Mouse (Mus musculus): Measurements from ENCODE around the gene Mapk1ip1l. TPM values are rescaled to one million over a fixed set of nuclear protein-coding genes. Genes with fewer than 3 reads are reported as not detected.
"Not testable (repeated sequence)": the region's sequence is repeated elsewhere in the genome, so short reads cannot be mapped to it uniquely, and the experiment has no call there.

Gene Mapk1ip1l
- polyA plus RNA-seq, 1 experiment from 2014 or later: 83.6 TPM

DNA sequence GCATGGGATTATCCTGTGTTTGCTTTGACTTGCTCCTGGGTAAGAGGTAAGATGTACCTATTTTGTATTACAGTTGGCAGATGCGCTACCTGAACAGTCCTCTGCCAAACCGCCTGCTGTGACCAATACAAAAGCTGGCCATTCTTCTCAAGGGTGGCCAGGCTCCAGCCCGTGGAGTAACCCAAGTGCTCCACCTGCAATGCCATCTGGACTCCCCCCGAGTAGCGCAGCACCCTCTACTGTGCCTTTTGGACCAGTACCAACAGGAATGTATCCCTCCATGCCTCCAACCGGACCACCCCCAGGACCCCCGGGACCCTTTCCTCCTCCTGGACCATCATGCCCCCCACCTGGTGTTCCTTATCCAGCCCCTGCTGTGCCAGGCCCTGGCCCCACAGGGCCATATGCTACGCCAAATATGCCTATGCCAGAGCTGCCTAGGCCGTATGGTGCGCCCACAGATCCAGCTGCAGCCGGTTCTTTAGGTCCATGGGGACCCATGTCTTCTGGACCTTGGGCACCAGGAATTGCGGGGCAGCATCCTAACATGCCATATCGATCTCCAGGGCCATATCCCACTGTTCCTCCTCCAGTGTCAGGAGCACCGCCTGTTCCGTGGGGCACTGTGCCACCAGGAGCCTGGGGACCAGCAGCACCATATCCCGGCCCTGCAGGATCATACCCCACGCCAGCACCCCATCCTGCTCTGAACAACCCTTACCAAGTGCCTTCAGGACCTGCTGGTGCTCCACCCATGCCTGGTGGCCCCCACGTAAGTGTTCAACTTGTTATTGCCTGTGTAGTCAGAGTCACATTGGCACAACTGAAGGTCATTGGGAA is 12.5 kb downstream of the Mapk1ip1l start:
- H3K4me1 ChIP-seq (replicated peaks; ENCODE audit: control insufficient read depth, insufficient read depth, low read length): no peaks in the 10 kb centered on the region
- no peak overlapping the region for H3K9ac ChIP-seq (ENCODE audit: low read length)
- no peak overlapping the region for H3K4me2 ChIP-seq (ENCODE audit: low read length)
- no peak overlapping the region for H3K27ac ChIP-seq (ENCODE audit: low read depth)
- peaks cover 70% of the 10 kb centered on the region for H3K36me3 ChIP-seq (ENCODE audit: control insufficient read depth, insufficient read depth, low read length)
- H3K9me3 ChIP-seq (ENCODE audit: control insufficient read depth, low read length): no peaks in the 10 kb centered on the region
- H3K27me3 ChIP-seq (replicated peaks; ENCODE audit: control insufficient read depth, insufficient read depth, low read length): no peaks in the 10 kb centered on the region
- DNase-seq (ENCODE audit: low spot score) (no peak), ATAC-seq (replicated peaks; ENCODE audit: low FRiP score, low TSS enrichment, low read depth) (no peak)
- H3K4me3 ChIP-seq (ENCODE audit: low read depth, low read length): no peak overlapping the region
- 95% methylated on average over 18 of the region's 18 CpGs for whole genome bisulfite sequencing

GRCm38 (mm10) chr14:47319362-47319761 is 21.3 kb downstream of the Mapk1ip1l start:
- WGBS: 93% methylated on average over 5 of the region's 5 CpGs
- no peak overlapping the region for H3K27ac ChIP-seq (ENCODE audit: low read depth)

GRCm38 (mm10) chr14:47321581-47321980 is 23.5 kb downstream of the Mapk1ip1l start:
- H3K4me2 ChIP-seq (ENCODE audit: low read length); H3K4me3 ChIP-seq (ENCODE audit: low read depth, low read length); H3K27me3 ChIP-seq (replicated peaks; ENCODE audit: control insufficient read depth, insufficient read depth, low read length); H3K9ac ChIP-seq (ENCODE audit: low read length); H3K27ac ChIP-seq (ENCODE audit: low read depth); ATAC-seq (replicated peaks; ENCODE audit: low FRiP score, low TSS enrichment, low read depth); H3K4me1 ChIP-seq (replicated peaks; ENCODE audit: control insufficient read depth, insufficient read depth, low read length); H3K9me3 ChIP-seq (ENCODE audit: control insufficient read depth, low read length); DNase-seq (ENCODE audit: low spot score): not testable (repeated sequence)
- 95% methylated on average over 6 of the region's 8 CpGs for WGBS
- H3K36me3 ChIP-seq (ENCODE audit: control insufficient read depth, insufficient read depth, low read length): peaks cover 50% of the 10 kb centered on the region

More at GRCm38 (mm10) chr14:47319362-47319761, 21.3 kb downstream of the Mapk1ip1l start:
- Histone ChIP-seq H3K36me3 (ENCODE audit: control insufficient read depth, insufficient read depth, low read length) (peaks cover 68% of the 10 kb centered on the region), H3K4me3 (ENCODE audit: low read depth, low read length) (no peak overlapping the region), H3K9ac (ENCODE audit: low read length) (no peak overlapping the region), H3K4me2 (ENCODE audit: low read length) (no peak overlapping the region), H3K27me3 (replicated peaks; ENCODE audit: control insufficient read depth, insufficient read depth, low read length) (no peaks in the 10 kb centered on the region), H3K9me3 (ENCODE audit: control insufficient read depth, low read length) (no peaks in the 10 kb centered on the region), H3K4me1 (replicated peaks; ENCODE audit: control insufficient read depth, insufficient read depth, low read length) (no peaks in the 10 kb centered on the region)
- no peak for DNase-seq (ENCODE audit: low spot score)
- ATAC-seq (replicated peaks; ENCODE audit: low FRiP score, low TSS enrichment, low read depth): no peak

- H3K9me3 ChIP-seq (ENCODE audit: control insufficient read depth, low read length): no peaks in the 10 kb centered on the region
- DNase-seq (ENCODE audit: low spot score): no peak
- no peak overlapping the region for H3K4me2 ChIP-seq (ENCODE audit: low read length)
- 81% methylated on average over 9 of the region's 9 CpGs for WGBS
- peaks cover 16% of the 10 kb centered on the region; the same call in 1 of the 2 replicates for H3K36me3 ChIP-seq (ENCODE audit: control insufficient read depth, insufficient read depth, low read length)
- H3K9ac ChIP-seq (ENCODE audit: low read length): no peak overlapping the region
- ATAC-seq (replicated peaks; ENCODE audit: low FRiP score, low TSS enrichment, low read depth): no peak
- no peaks in the 10 kb centered on the region for H3K4me1 ChIP-seq (replicated peaks; ENCODE audit: control insufficient read depth, insufficient read depth, low read length)
- no peak overlapping the region for H3K27ac ChIP-seq (ENCODE audit: low read depth)
- no peak overlapping the region for H3K4me3 ChIP-seq (ENCODE audit: low read depth, low read length)
- H3K27me3 ChIP-seq (replicated peaks; ENCODE audit: control insufficient read depth, insufficient read depth, low read length): no peaks in the 10 kb centered on the region
Measured at GRCm38 (mm10) chr14:47325965-47326761, 28.1 kb downstream of the Mapk1ip1l start.

DNA sequence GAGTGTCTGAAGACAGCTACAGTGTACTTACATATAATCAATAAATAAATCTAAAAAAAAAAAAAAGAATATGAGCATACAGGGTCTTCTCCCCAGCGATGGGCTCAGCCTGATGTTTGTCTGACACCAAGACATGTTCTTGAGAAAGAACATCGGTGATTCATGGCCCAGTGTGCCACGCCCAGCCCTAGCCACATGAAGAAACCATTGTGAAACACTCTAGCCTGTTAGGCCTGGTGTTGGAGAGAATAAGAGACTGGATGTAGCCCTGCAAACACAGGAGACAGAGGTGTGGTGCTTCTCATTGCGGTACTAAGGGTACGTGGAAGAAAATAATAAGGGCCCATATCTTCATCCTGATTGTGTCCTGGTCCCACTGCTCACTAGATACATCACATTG is 29.3 kb downstream of the Mapk1ip1l start:
- Histone ChIP-seq H3K4me2 (ENCODE audit: low read length) (no peak overlapping the region), H3K4me1 (replicated peaks; ENCODE audit: control insufficient read depth, insufficient read depth, low read length) (no peaks in the 10 kb centered on the region), H3K27me3 (replicated peaks; ENCODE audit: control insufficient read depth, insufficient read depth, low read length) (no peaks in the 10 kb centered on the region), H3K27ac (ENCODE audit: low read depth) (no peak overlapping the region), H3K4me3 (ENCODE audit: low read depth, low read length) (no peak overlapping the region), H3K9me3 (ENCODE audit: control insufficient read depth, low read length) (no peaks in the 10 kb centered on the region), H3K36me3 (ENCODE audit: control insufficient read depth, insufficient read depth, low read length) (peaks cover 12% of the 10 kb centered on the region; the same call in 1 of the 2 replicates), H3K9ac (ENCODE audit: low read length) (no peak overlapping the region)
- ATAC-seq (replicated peaks; ENCODE audit: low FRiP score, low TSS enrichment, low read depth) (no peak), DNase-seq (ENCODE audit: low spot score) (no peak)
- 90% methylated on average over 5 of the region's 5 CpGs for WGBS

DNA sequence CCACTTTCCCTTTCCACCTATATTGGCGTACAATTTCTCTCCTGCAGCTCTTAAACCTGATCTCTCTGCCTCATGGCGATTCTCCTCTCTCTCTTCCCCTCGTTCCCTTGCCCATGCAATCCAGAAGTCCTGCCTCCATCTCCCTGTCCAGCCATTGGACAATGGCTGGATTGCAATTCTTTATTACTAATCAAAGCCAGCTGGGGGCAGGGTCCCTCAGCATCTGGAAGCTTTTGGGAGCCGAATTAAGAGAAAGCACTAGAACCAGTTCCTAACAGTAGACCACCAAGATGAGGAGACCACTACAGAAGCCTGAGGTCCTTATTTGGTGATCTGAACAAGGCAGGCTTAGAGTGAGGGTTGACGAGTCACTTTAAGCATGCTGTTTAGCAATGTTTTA is 33.9 kb downstream of the Mapk1ip1l start:
- Histone ChIP-seq H3K4me3 (ENCODE audit: low read depth, low read length) (no peak overlapping the region), H3K27ac (ENCODE audit: low read depth) (no peak overlapping the region), H3K36me3 (ENCODE audit: control insufficient read depth, insufficient read depth, low read length) (no peaks in the 10 kb centered on the region), H3K9me3 (ENCODE audit: control insufficient read depth, low read length) (no peaks in the 10 kb centered on the region), H3K9ac (ENCODE audit: low read length) (no peak overlapping the region), H3K4me1 (replicated peaks; ENCODE audit: control insufficient read depth, insufficient read depth, low read length) (no peaks in the 10 kb centered on the region), H3K27me3 (replicated peaks; ENCODE audit: control insufficient read depth, insufficient read depth, low read length) (no peaks in the 10 kb centered on the region), H3K4me2 (ENCODE audit: low read length) (no peak overlapping the region)
- no peak for DNase-seq (ENCODE audit: low spot score)
- no peak for ATAC-seq (replicated peaks; ENCODE audit: low FRiP score, low TSS enrichment, low read depth)
- 73% methylated on average over 5 of the region's 5 CpGs for WGBS

- 78% methylated on average over 4 of the region's 4 CpGs for WGBS
- H3K4me1 ChIP-seq (replicated peaks; ENCODE audit: control insufficient read depth, insufficient read depth, low read length): no peaks in the 10 kb centered on the region
- ATAC-seq (replicated peaks; ENCODE audit: low FRiP score, low TSS enrichment, low read depth) (no peak; the same call in 1 of the 2 replicates), DNase-seq (ENCODE audit: low spot score) (peak; percentile 78)
- no peak overlapping the region for H3K4me2 ChIP-seq (ENCODE audit: low read length)
- no peaks in the 10 kb centered on the region for H3K9me3 ChIP-seq (ENCODE audit: control insufficient read depth, low read length)
- no peak overlapping the region for H3K4me3 ChIP-seq (ENCODE audit: low read depth, low read length)
- no peaks in the 10 kb centered on the region for H3K27me3 ChIP-seq (replicated peaks; ENCODE audit: control insufficient read depth, insufficient read depth, low read length)
- no peaks in the 10 kb centered on the region for H3K36me3 ChIP-seq (ENCODE audit: control insufficient read depth, insufficient read depth, low read length)
- H3K9ac ChIP-seq (ENCODE audit: low read length): no peak overlapping the region
- no peak overlapping the region for H3K27ac ChIP-seq (ENCODE audit: low read depth)
Measured at GRCm38 (mm10) chr14:47334819-47335218, 36.8 kb downstream of the Mapk1ip1l start.

GRCm38 (mm10) chr14:47335300-47335699 is 37.2 kb downstream of the Mapk1ip1l start:
- no peak overlapping the region for H3K27ac ChIP-seq (ENCODE audit: low read depth)
- no peaks in the 10 kb centered on the region for H3K27me3 ChIP-seq (replicated peaks; ENCODE audit: control insufficient read depth, insufficient read depth, low read length)
- ATAC-seq (replicated peaks; ENCODE audit: low FRiP score, low TSS enrichment, low read depth): no peak
- WGBS: 70% methylated on average over 3 of the region's 3 CpGs
- no peak overlapping the region for H3K4me2 ChIP-seq (ENCODE audit: low read length)
- no peaks in the 10 kb centered on the region for H3K9me3 ChIP-seq (ENCODE audit: control insufficient read depth, low read length)
- H3K4me3 ChIP-seq (ENCODE audit: low read depth, low read length): no peak overlapping the region
- no peak for DNase-seq (ENCODE audit: low spot score)
- H3K9ac ChIP-seq (ENCODE audit: low read length): no peak overlapping the region
- no peaks in the 10 kb centered on the region for H3K4me1 ChIP-seq (replicated peaks; ENCODE audit: control insufficient read depth, insufficient read depth, low read length)
- no peaks in the 10 kb centered on the region for H3K36me3 ChIP-seq (ENCODE audit: control insufficient read depth, insufficient read depth, low read length)
